Mouse (Mus musculus) c-Kit-positive CD71-negative TER-119-negative erythroid progenitor cells, embryonic 14.5 days (primary cell): ENCODE data around the gene Tspan5.

Experiments used
- DNase-seq: peaks from one replicate; pipeline ENCODE4 v3.0.0-alpha.2; 2013; ENCODE audit warnings: low read depth

Gene Tspan5

DNA sequence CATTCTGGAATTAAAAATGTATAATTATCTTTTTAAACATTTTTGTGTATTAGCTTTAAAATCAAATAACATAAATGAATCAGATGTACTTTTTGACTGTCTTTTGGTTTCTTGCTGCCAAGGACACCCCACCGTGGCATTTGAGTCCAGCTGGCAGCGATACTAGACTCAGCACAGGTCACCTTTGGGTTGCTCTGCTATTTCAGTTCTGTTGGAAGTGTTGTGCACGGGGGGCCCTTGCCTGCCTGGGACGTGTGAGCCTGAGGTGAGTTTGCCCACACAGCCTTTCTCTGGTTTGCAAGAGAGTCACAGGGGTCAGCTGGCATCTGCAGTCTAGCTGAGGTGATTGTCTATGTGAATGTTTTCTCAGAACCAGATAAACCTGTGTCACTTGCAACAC is 65.8 kb downstream of the Tspan5 start:
- DNase-seq, result no peak

DNA sequence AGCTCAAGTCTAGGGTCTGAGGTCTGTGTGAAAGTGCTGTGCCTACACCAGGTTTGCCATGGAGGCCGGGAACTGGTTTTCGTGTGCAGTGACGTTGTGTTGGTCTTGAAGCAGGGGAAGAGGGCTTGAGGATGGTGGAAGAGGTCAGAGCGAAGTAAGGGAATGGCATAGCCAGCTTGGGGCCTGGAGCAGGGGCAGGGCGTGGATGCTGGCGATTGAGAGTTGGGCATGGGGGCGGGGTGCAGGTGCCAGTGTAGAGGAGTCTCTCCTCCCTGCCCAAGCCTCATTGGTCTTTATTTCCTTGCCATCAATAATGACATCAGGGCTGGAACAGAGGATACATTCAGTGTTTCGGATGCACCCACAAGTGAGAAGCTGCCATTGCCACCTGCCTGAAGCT is 67.5 kb downstream of the Tspan5 start:
- DNase-seq, result no peak

GRCm38 (mm10) chr3:138812565-138812964 is 70.6 kb downstream of the Tspan5 start:
- no peak for DNase-seq

- DNase-seq, result no peak
Measured at GRCm38 (mm10) chr3:138813139-138813810, 71.3 kb downstream of the Tspan5 start.

- no peak for DNase-seq
Measured at GRCm38 (mm10) chr3:138814457-138814856, 72.5 kb downstream of the Tspan5 start.

- DNase-seq, result no peak
Measured at GRCm38 (mm10) chr3:138815127-138815837, 73.3 kb downstream of the Tspan5 start.

DNA sequence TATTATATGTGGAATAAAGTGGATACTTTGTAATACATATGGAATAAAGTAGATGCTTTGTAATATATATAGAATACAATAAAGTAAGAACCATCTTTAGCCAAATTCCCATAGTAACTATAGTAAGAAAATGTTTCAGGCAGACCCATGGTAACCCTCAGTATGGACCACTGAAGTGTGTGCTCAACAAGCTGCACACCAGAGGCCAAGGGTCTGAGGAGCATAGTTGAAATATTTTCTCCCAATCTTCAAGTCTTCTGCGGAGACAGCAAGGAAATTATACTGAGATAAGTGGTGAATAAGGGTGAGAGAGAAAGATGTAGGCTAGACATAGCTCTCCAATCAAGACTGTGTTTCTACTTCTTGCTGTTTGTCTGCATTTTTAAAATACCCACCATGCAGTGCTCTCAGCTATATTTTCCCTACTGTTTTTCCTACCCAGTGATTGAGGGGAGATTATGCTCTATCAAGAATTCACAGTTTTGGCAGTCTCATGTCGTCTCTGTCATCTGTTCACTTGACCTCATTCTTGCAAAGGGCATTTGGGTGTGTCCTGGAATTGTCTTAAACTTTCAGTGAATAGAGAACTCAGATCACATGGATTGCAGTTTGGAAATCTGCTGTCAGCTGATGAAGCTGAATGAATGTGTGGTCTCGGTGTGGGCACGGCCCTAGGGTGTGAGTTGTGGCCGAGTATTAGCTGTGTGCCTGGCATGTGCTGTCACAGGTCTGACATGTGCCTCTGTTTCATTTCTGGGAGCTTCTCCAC is 75.1 kb downstream of the Tspan5 start:
- DNase-seq, result no peak

DNA sequence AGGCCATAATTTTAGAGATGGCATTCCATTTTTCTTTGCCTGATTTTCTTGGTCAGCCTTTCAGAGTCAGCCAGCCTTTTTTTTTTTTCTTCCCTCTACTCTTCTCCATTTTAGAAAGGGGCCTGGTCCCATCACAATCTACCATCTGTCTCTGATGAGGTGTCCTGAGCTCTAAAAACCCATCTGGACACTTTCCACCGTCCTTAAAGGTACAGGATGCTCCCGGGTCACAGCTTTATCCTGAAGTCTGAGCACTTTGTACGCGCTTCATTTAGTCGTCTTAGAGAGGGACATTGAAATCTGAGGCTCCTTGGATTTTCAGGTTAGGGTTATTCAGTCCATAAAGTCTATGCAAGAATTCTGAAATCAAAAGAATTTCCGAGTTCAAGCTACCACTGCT is 77.9 kb downstream of the Tspan5 start:
- no peak for DNase-seq

GRCm38 (mm10) chr3:138820296-138820695 is 78.3 kb downstream of the Tspan5 start:
- DNase-seq, result no peak

DNA sequence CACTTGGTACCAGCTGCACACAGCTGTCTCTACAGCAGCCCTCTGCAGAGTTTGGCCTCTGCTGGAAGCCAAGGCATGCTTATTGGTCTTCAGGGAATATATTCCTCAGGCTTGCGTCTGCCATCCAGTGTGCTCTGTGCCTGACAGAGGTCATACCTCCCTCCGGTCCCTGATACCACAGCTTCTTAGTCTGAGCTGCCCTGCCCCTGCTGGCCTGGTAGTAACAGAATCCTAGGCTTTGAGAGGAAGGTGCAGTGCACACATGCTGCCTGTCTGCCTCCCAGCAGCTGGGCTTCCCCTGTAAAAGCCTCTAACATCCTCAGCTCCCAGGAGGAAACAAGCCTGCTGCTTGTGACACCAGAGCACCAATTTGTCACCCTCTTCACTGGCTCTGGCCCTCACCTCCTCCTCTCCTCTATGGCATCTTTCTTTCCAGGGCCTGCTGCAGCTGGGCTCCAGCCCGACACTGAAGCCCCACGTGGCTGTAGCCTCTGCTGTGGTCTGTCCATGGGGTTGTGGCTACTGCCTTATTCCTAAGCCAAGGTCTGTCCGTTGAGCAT is 80.0 kb downstream of the Tspan5 start:
- no peak for DNase-seq

DNA sequence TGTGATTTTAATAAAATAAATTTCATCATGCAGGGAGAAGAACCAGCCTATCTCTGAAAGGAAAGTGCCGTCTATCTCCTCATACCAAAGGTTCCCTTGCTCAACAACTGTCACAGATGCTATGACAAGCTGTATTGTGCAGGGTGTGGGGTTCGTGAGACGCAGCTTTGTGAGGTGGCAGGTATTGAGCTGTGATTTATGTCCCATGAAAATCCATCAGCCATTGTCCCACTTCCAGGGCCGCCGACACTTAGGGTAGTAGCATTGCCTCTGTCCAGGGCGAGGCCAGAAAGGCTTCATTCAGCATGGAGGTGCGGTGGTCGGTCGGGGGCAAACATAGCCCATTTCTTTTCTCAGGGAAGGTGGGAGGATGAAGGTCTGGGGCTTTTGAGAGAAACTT is 81.9 kb downstream of the Tspan5 start:
- DNase-seq, result no peak

GRCm38 (mm10) chr3:138825296-138825695 is 83.3 kb downstream of the Tspan5 start:
- DNase-seq, result no peak

DNA sequence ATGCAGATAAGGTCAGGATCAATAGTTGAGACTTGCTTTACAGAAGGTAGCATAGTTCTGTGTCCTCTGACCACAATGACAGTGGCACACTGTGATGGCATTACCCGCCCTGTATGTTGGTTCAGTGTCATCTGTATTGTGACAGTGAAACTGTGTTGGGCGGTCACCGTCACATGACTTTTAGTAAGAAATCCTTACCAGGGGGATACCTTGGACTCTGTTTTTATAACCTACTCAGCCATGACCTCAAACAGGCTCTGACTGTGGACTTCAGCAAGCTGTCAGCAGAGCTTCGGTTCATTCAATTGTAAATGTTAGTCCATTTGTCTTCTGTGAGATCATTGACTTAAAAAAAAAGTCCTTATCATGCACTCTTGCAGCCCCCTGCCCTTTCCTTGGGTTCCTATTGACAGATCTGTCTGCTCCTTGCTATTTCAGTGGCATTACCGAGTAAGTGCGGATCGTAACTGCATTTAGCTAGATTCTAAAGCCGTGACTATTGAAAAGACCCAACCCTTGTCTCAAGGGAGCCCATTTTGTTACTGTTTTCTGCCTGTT is 84.3 kb downstream of the Tspan5 start:
- no peak for DNase-seq

DNA sequence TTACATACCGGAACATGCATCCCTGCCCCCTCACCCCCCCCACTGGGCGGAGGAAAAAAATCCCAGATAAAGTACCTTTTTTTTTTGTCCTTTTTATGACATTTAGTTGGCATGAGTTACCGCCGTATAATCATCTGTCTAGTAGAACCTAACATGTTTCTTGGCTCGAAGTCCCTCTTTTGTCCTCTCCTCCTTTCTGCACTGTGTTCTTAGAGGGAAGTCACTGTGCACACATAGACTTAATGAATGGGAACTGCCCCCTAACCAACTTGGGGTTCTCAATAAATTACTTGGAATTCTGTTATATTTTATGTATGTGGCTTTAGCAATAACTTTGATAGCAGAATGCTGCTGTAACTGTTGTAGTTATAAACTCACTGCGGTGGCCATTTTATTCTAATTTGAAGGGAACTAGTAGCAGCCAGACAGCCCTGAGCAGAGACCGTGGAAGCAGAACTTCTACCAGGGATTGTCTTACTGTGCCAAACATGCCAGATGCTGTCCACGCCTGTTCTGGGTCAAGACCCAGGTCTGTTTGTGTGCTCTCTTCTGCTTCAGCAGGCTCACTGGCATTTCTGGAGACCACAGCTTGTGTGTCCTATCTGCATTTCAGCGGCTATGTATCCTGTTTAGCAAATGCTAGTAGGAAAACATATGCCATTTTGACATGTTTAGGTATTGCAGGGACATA is 91.0 kb downstream of the Tspan5 start:
- DNase-seq, result no peak

DNA sequence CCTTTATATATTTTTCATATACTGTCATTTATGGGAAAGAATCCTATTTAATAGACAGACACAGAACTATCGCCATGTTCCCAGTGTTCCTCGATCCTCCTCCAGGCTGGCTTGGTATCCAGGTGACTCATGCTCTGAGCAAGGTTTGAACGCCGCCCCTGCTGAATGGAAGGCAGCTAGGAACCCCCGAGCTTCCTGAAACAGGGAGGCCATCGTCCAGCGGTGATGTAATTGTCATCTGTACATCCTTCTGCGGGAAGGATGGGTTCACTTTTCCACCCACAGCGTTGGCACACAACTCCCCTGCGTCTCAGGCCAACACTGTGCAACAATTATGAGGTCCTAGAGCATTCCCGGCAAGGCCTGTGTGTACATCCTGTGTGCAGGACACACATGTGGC is 92.2 kb downstream of the Tspan5 start:
- no peak for DNase-seq

GRCm38 (mm10) chr3:138836937-138837336 is 94.9 kb downstream of the Tspan5 start:
- DNase-seq, result no peak

DNA sequence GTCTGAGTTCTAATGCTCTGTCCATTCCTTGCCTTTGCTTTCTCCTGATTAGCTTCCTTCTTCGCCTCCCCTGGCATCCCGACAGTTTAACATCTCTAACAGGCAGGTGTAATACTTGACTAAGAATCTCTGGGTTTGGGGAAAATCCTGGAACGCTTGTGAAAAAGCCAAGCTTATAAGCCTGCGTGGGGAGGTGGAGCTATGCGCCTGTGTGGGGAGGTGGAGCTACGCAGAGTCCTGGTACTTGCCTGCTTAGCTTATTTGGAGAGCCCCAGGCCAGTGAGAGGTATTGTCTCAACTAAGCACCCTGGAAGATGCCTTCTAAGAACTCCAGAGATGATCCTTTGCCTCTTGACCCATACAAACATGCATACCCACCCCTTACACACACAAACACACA is 95.7 kb downstream of the Tspan5 start:
- no peak for DNase-seq

- no peak for DNase-seq
Measured at GRCm38 (mm10) chr3:138839656-138840055, 97.7 kb downstream of the Tspan5 start.

DNA sequence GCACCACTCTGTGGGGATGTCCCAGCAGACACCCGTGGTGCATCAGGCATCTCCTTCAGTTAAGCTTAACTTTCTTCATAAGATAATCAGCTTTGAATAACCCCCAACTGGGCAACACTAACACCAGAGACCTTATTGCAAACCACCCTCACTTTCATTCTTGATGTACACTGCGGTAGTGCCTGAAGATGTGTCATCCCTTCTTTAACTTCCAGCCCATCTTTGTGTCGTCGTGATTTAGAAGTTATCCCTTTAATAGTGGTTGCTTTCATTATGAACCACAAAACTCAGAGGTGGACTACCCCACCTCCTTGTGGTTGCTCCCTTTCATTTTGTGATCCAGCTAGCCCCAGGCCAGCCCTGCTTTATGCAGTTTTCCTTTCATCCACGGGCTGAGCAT is 99.3 kb downstream of the Tspan5 start:
- no peak for DNase-seq

DNA sequence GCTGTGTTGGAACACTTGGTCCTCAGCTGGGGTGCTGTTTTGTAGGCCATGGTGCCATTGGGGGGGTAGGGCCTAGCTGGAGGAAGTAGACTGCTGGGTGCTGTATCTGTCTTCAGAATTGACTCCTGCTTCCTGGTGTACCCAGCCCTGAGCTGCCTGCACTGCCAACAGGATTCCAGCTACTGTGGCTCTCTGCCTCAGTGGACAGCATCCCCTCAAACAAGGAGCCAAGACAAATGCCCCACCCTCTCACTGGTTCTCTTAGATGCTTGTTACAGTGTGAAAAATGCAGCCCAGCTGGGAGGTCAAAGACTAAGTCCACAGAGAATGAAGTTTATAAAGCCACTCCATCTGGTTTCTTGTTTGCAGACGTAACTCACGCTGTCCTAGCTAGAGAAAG is 101.2 kb downstream of the Tspan5 start:
- no peak for DNase-seq

GRCm38 (mm10) chr3:138843641-138844040 is 101.6 kb downstream of the Tspan5 start:
- DNase-seq, result no peak

DNA sequence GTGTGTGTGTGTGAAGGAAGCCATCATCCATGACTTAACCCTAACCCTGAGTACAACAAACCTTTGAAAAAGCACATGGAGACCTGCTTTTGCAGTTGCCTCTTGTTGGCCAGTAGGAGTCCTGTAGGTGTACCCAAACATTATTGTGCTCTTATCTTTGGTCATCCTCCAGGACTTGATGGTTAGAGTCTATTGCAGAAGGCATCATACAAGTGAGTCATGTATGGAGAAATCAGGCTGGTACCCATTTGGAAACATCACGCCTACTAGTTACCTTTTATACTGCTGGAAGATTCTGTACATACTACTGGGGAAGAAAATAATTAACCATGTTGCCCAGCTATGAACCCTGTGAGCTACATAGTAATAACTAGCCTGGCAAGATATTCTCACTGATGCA is 103.8 kb downstream of the Tspan5 start:
- no peak for DNase-seq
